Mouse (Mus musculus) intestine, embryonic 16.5 days (tissue): Measurements from ENCODE around the gene Recql5. TPM values are rescaled to one million over a fixed set of nuclear protein-coding genes. Genes with fewer than 3 reads are reported as not detected.

Experiments
- polyA plus RNA-seq: library from polyadenylated mRNA; unstranded; fragments of >200 nt; fragmentation: Nextera tagmentation; extraction: Ambion mirVana; gene quantifications from 2 replicates; pipeline ENCODE4 v1.2.1, GENCODE M21; 2015

Gene Recql5
- polyA plus RNA-seq, 1 experiment from 2014 or later = 16.7 TPM

Other genes starting within 250 kb of the Recql5 start
- 67.1 and 73.1 TPM in 2 replicates for gene Grb2, start 224.9 kb downstream of the Recql5 start, polyA plus RNA-seq
- gene Tmem94, start 168.0 kb downstream of the Recql5 start, polyA plus RNA-seq = 19.7 and 21.1 TPM in 2 replicates
- gene Caskin2, start 119.8 kb downstream of the Recql5 start, polyA plus RNA-seq = 11.2 and 11.7 TPM in 2 replicates
- gene Tsen54, start 118.8 kb downstream of the Recql5 start, polyA plus RNA-seq = 34.2 and 37.7 TPM in 2 replicates
- 102 and 107 TPM in 2 replicates for gene Llgl2, start 109.4 kb downstream of the Recql5 start, polyA plus RNA-seq
- 168 and 230 TPM in 2 replicates for gene Myo15b, start 75.1 kb downstream of the Recql5 start, polyA plus RNA-seq
- gene Smim5, start 33.5 kb downstream of the Recql5 start, polyA plus RNA-seq = 1.6 and 3.1 TPM in 2 replicates
- 33.8 and 38.6 TPM in 2 replicates for gene Smim6, start 21.5 kb downstream of the Recql5 start, polyA plus RNA-seq
- 27.3 and 29.2 TPM in 2 replicates for gene Sap30bp, start 195 bp downstream of the Recql5 start, polyA plus RNA-seq
- gene Itgb4, start 41.2 kb upstream of the Recql5 start, polyA plus RNA-seq = 11.9 and 15.2 TPM in 2 replicates
- gene Galk1, start 79.2 kb upstream of the Recql5 start, polyA plus RNA-seq = 360 and 389 TPM in 2 replicates
- gene H3f3b, start 94.5 kb upstream of the Recql5 start, polyA plus RNA-seq = 1,239 and 1,387 TPM in 2 replicates
- 22.9 and 24.4 TPM in 2 replicates for gene Unk, start 96.8 kb upstream of the Recql5 start, polyA plus RNA-seq
- 6.4 and 7.5 TPM in 2 replicates for gene Unc13d, start 144.5 kb upstream of the Recql5 start, polyA plus RNA-seq
- gene Wbp2, start 153.5 kb upstream of the Recql5 start, polyA plus RNA-seq = 135 and 160 TPM in 2 replicates
- 13.9 and 14.7 TPM in 2 replicates for gene Trim47, start 193.7 kb upstream of the Recql5 start, polyA plus RNA-seq
- 7.7 and 9.3 TPM in 2 replicates for gene Trim65, start 197.7 kb upstream of the Recql5 start, polyA plus RNA-seq
- 104 and 110 TPM in 2 replicates for gene Mrpl38, start 205.4 kb upstream of the Recql5 start, polyA plus RNA-seq
- gene Fbf1, start 234.7 kb upstream of the Recql5 start, polyA plus RNA-seq = 15.4 and 16.9 TPM in 2 replicates